Mouse (Mus musculus): ENCODE measurements around the gene Clcn7. TPM values are rescaled to one million over a fixed set of nuclear protein-coding genes. Genes with fewer than 3 reads are reported as not detected.

Gene Clcn7
- total and polyA plus RNA-seq, 3 experiments: 10.9 to 16.4 TPM; not detected in 1

GRCm38 (mm10) chr17:25135622-25136021, 2.4 kb downstream of the Clcn7 start:
- no peak for DNase-seq (ENCODE audit: low read depth, low spot score)
- no peak for TF ChIP-seq MAZ (IDR thresholded peaks at IDR 0.05; ENCODE audit: low read depth, low read length)
- no peak for TF ChIP-seq NELFE (IDR thresholded peaks at IDR 0.05; ENCODE audit: low read depth, low read length)
- TF ChIP-seq HCFC1 (IDR thresholded peaks at IDR 0.05; ENCODE audit: low read depth, low read length): no peak
- TF ChIP-seq EP300 (IDR thresholded peaks at IDR 0.05; ENCODE audit: low read depth in 1 of 2, low read length in 2 of 2): no peak
- TF ChIP-seq GABPA (IDR thresholded peaks at IDR 0.05; ENCODE audit: low read depth, low read length): no peak
- no peak for TF ChIP-seq RAD21 (IDR thresholded peaks at IDR 0.05; ENCODE audit: low read depth, low read length)
- TF ChIP-seq UBTF (IDR thresholded peaks at IDR 0.05; ENCODE audit: borderline replicate concordance, insufficient read depth, low read depth, low read length): no peak
- TF ChIP-seq MAFK (IDR thresholded peaks at IDR 0.05; ENCODE audit: borderline replicate concordance, low read depth, low read length): no peak
- no peak for TF ChIP-seq USF2 (IDR thresholded peaks at IDR 0.05; ENCODE audit: borderline replicate concordance in 1 of 2, insufficient read depth in 1 of 2, low read depth in 1 of 2, low read length in 2 of 2)
- TF ChIP-seq ZMIZ1 (IDR thresholded peaks at IDR 0.05; ENCODE audit: low read depth, low read length): no peak
- no peak for TF ChIP-seq TAL1 (IDR thresholded peaks at IDR 0.05; ENCODE audit: low read length)
- no peak for TF ChIP-seq NRF1 (IDR thresholded peaks at IDR 0.05; ENCODE audit: insufficient read depth, low read depth, low read length, poor library complexity, severe bottlenecking)
- H3K79me2 ChIP-seq (ENCODE audit: control insufficient read depth, insufficient read depth, low read length, poor library complexity): peaks cover 24% of the 10 kb centered on the region
- H3K36me3 ChIP-seq (ENCODE audit: control insufficient read depth in 1 of 2, insufficient read depth in 2 of 2, low read length in 2 of 2): peaks cover 0 to 9% of the 10 kb centered on the region in 2 experiments; a peak in 2 of 4 replicates
- H3K4me1 ChIP-seq (ENCODE audit: control insufficient read depth in 1 of 2, insufficient read depth in 2 of 2, low read length in 2 of 2): peaks cover 0 to 13% of the 10 kb centered on the region in 2 experiments; a peak in 2 of 4 replicates
- H3K9me3 ChIP-seq (replicated peaks; ENCODE audit: insufficient read depth, low read length): no peaks in the 10 kb centered on the region
- H3K4me3 ChIP-seq (ENCODE audit: control insufficient read depth in 1 of 2, insufficient read depth in 1 of 2, low read depth in 2 of 2, low read length in 2 of 2): no peak overlapping the region
- no peaks in the 10 kb centered on the region for H3K27me3 ChIP-seq (ENCODE audit: control insufficient read depth in 1 of 2, insufficient read depth in 2 of 2, low read length in 2 of 2)
- no peak overlapping the region for H3K9ac ChIP-seq (ENCODE audit: control insufficient read depth, low read depth, low read length, poor library complexity, severe bottlenecking)
- no peak overlapping the region for H3K27ac ChIP-seq (ENCODE audit: control insufficient read depth, low read depth, low read length)

DNA sequence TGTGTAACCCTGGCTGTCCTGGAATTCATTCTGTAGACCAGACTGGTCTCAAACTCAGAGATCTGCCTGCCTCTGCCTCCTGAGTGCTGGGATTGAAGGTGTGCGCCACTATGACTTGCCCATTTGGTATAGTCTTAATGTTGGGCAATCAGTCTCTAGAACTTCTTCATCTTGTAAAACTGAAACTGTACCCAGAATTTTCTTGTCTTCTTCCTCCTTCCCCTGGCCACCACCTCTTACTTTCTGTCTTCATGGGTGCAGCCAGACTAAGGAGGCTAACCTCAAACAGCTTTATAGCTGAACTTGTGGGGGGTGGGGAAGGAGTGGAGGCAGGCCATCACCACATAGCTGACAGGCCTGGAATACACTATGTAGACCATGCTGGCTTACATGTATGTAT, 5.6 kb downstream of the Clcn7 start:
- Histone ChIP-seq H3K9me3 (replicated peaks; ENCODE audit: insufficient read depth, low read length) (no peaks in the 10 kb centered on the region), H3K27me3 (ENCODE audit: control insufficient read depth in 1 of 2, insufficient read depth in 2 of 2, low read length in 2 of 2) (no peaks in the 10 kb centered on the region), H3K9ac (ENCODE audit: control insufficient read depth, low read depth, low read length, poor library complexity, severe bottlenecking) (no peak overlapping the region), H3K27ac (ENCODE audit: control insufficient read depth, low read depth, low read length) (no peak overlapping the region), H3K79me2 (ENCODE audit: control insufficient read depth, insufficient read depth, low read length, poor library complexity) (peaks cover 18% of the 10 kb centered on the region), H3K4me3 (ENCODE audit: control insufficient read depth in 1 of 2, insufficient read depth in 1 of 2, low read depth in 2 of 2, low read length in 2 of 2) (no peak overlapping the region), H3K4me1 (ENCODE audit: control insufficient read depth in 1 of 2, insufficient read depth in 2 of 2, low read length in 2 of 2) (peaks cover 0 to 10% of the 10 kb centered on the region in 2 experiments; a peak in 2 of 4 replicates), H3K36me3 (ENCODE audit: control insufficient read depth in 1 of 2, insufficient read depth in 2 of 2, low read length in 2 of 2) (peaks cover 0 to 6% of the 10 kb centered on the region in 2 experiments; a peak in 2 of 4 replicates)
- no peak for DNase-seq (ENCODE audit: low read depth, low spot score)
- TF ChIP-seq E2F4 (IDR thresholded peaks at IDR 0.05; ENCODE audit: borderline replicate concordance, low read depth, low read length): no peak
- no peak for TF ChIP-seq UBTF (IDR thresholded peaks at IDR 0.05; ENCODE audit: borderline replicate concordance, insufficient read depth, low read depth, low read length)
- no peak for TF ChIP-seq SIN3A (IDR thresholded peaks at IDR 0.05; ENCODE audit: low read length)
- TF ChIP-seq MEF2A (IDR thresholded peaks at IDR 0.05; ENCODE audit: extremely low read depth, insufficient replicate concordance, low read depth, low read length, poor library complexity, severe bottlenecking): no peak
- TF ChIP-seq TAL1 (IDR thresholded peaks at IDR 0.05; ENCODE audit: low read length): no peak
- TF ChIP-seq USF1 (IDR thresholded peaks at IDR 0.05; ENCODE audit: low read depth, low read length): no peak
- no peak for TF ChIP-seq EP300 (IDR thresholded peaks at IDR 0.05; ENCODE audit: low read depth in 1 of 2, low read length in 2 of 2)
- no peak for TF ChIP-seq USF2 (IDR thresholded peaks at IDR 0.05; ENCODE audit: borderline replicate concordance in 1 of 2, insufficient read depth in 1 of 2, low read depth in 1 of 2, low read length in 2 of 2)
- no peak for TF ChIP-seq RAD21 (IDR thresholded peaks at IDR 0.05; ENCODE audit: low read depth, low read length)
- TF ChIP-seq GATA1 (IDR thresholded peaks at IDR 0.05; ENCODE audit: low read depth, low read length): no peak
- no peak for TF ChIP-seq CHD2 (IDR thresholded peaks at IDR 0.05; ENCODE audit: low read length)
- no peak for TF ChIP-seq KAT2A (conservative IDR thresholded peaks at IDR 0.05; ENCODE audit: low read depth, low read length)
